Mouse (Mus musculus) hematopoietic multipotent progenitor cell, adult 10-12 weeks (in vitro differentiated cells): Measurements from ENCODE around the gene Mrps30. TPM values are rescaled to one million over a fixed set of nuclear protein-coding genes. Genes with fewer than 3 reads are reported as not detected.

Experiments used
- polyA plus RNA-seq: library from polyadenylated mRNA; stranded (reverse); fragments of >175 nt; gene quantifications from 2 replicates; pipeline ENCODE4 v1.2.3, GENCODE M21; 2012; ENCODE audit warnings: low replicate concordance

Mrps30 gene
- polyA plus RNA-seq, result 6.5 and 12.4 TPM in 2 replicates

DNA sequence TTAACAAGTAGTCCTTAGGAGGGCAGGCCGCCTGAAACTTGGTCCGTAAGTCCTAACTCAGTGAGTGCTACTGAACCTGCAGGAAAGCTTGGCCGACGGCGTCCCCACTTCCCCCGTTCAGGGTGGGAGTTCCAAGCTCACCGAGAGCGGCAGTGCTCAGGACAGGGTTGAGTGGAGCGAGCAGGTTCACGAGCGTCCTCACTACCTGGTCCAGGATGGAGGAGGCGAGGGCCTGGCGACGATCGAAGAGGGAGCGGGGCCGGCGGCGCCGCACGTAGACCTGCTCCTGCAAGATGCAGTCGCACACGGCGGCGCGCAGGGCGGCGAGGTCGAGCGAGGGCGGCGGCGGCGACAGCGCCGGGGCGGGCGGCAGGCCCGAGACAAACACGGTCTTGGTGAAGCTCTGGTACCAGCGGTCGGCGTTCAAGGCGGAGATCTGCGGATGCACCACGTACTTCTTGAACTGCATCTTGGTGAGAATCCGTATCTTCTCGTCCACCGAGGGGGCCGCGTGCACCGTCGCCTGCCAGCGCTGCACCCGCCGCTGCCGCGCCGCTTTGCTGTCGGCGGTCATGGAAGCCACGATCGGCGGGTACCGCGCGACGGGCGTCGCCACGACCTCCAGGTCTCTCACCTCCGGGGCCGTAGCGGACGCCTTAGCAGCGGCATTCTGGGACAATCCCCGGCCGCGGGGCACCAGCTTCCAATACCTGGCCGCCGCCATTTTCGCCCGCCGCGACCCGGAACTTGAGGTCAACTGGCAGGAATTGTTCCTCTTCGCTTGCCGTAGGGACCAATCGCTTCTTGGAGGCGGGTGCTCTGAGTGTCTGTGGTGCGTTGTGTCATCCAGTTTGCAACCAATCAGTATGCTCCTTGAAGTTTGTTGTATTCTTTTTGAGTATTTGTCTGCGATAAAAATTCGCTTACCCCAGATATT is at the start of gene Mrps30, which contains the start of gene B430218F22Rik:
TSS of gene Mrps30 (minus strand) at position 742 of the 937 bp plus-strand sequence.
TSS of gene B430218F22Rik (plus strand) at position 120 of the 937 bp plus-strand sequence.

Other genes with a start within 250 kb of the Mrps30 start
- not detected in 2 replicates for gene B430218F22Rik, start 622 bp downstream of the Mrps30 start, polyA plus RNA-seq